In genomic region chr14:73000325-73000724, GRCm38 (mm10) we compare ENCODE assay signal across 9 mouse cellular contexts. TPM values are rescaled to one million over a fixed set of nuclear protein-coding genes. Genes with fewer than 3 reads are reported as not detected.
DNase-seq lines count a peak whose midpoint lies in the region; ATAC-seq and TF ChIP-seq lines count a peak whose summit lies in the region.
"Had no signal": no experiment of that assay in that cellular context is flagged by ENCODE, and none has a peak within 500 bp of the region (broad histone marks: within the 10 kb centered on the region; RNA-seq: fewer than 3 reads in every experiment).

No protein-coding gene starts in this region.

- in situ Hi-C loops in ES-E14 (cut with MboI; ENCODE audit: low sequenced_read_pairs in 2 of 2, unreplicated experiment in 2 of 2): no loop called here

- ATAC-seq in megakaryocyte progenitor cell, adult 5-6 weeks (replicated peaks; ENCODE audit: poor library complexity): peak; percentile 92

- H3K27me3 ChIP-seq in heart, adult 2 months (ENCODE audit: control insufficient read depth, insufficient read depth, low read length): no peaks in the 10 kb centered on the region
- H3K27me3 ChIP-seq in heart, embryonic 10.5 days (ENCODE audit: insufficient read depth, poor library complexity, severe bottlenecking): no peaks in the 10 kb centered on the region

- no peak for TF ChIP-seq POLR2A in heart, adult 2 months (IDR thresholded peaks at IDR 0.05; ENCODE audit: insufficient read depth, low read depth, low read length)

- H3K36me3 ChIP-seq in heart, adult 2 months (ENCODE audit: control insufficient read depth, insufficient read depth, low read length): no peaks in the 10 kb centered on the region
- H3K36me3 ChIP-seq in heart, embryonic 10.5 days: no peaks in the 10 kb centered on the region
- no peaks in the 10 kb centered on the region for H3K36me3 ChIP-seq in ES-E14 (ENCODE audit: control insufficient read depth, insufficient read depth, low read length, poor library complexity, severe bottlenecking)

- H3K4me1 ChIP-seq in heart, adult 2 months (ENCODE audit: control insufficient read depth, insufficient read depth, low read length): no peaks in the 10 kb centered on the region
- no peaks in the 10 kb centered on the region for H3K4me1 ChIP-seq in heart, embryonic 10.5 days
- H3K4me1 ChIP-seq in ES-E14 (ENCODE audit: control insufficient read depth in 2 of 2, insufficient read depth in 2 of 2, low read length in 2 of 2, poor library complexity in 1 of 2): no peaks in the 10 kb centered on the region

- DNase-seq in heart, adult 2 months: peak; percentile 60 to 74
- DNase-seq in heart, embryonic 10.5 days (ENCODE audit: low spot score): no peak
- DNase-seq in ES-E14 (ENCODE audit: low read depth, low spot score): peak; percentile 36
- DNase-seq in cerebellum, adult 8-10 months: peak; percentile 30
- peak; percentile 50 to 65 for DNase-seq in gastrocnemius, postnatal 36 days
- peak; percentile 22 for DNase-seq in layer of hippocampus, adult 9-11 months
- DNase-seq in spleen, postnatal 4 days (ENCODE audit: low spot score in 2 of 2): peak; percentile 29 to 79

- H3K4me3 ChIP-seq in heart, adult 2 months: no peak overlapping the region
- no peak overlapping the region for H3K4me3 ChIP-seq in heart, embryonic 10.5 days
- H3K4me3 ChIP-seq in ES-E14 (ENCODE audit: insufficient read depth in 1 of 2, low read depth in 1 of 2, low read length in 2 of 2, poor library complexity in 1 of 2, severe bottlenecking in 1 of 2): no peak overlapping the region

- H3K79me2 ChIP-seq in heart, adult 2 months (replicated peaks; ENCODE audit: control insufficient read depth, insufficient read depth, low read length): no peaks in the 10 kb centered on the region

- no peaks in the 10 kb centered on the region for H3K9me3 ChIP-seq in heart, embryonic 10.5 days
- no peaks in the 10 kb centered on the region for H3K9me3 ChIP-seq in ES-E14 (ENCODE audit: control insufficient read depth, insufficient read depth, low read depth, low read length)

- WGBS in heart, adult 2 months: 39% methylated on average over 10 of the region's 10 CpGs
- 55% methylated on average over 10 of the region's 10 CpGs for WGBS in heart, embryonic 10.5 days

- H3K27ac ChIP-seq in heart, adult 2 months: no peak overlapping the region
- H3K27ac ChIP-seq in heart, embryonic 10.5 days: no peak overlapping the region
- H3K27ac ChIP-seq in ES-E14 (ENCODE audit: insufficient read depth, low read depth, low read length, poor library complexity, severe bottlenecking): no peak overlapping the region
- H3K27ac ChIP-seq: macrophage had no signal

- no peak for TF ChIP-seq EP300 in heart, adult 2 months (IDR thresholded peaks at IDR 0.05; ENCODE audit: insufficient read depth, low read depth, low read length)

- no peak overlapping the region for H3K9ac ChIP-seq in heart, adult 2 months (ENCODE audit: low read depth, low read length)
- no peak overlapping the region for H3K9ac ChIP-seq in ES-E14 (ENCODE audit: insufficient read depth, low read depth, low read length, poor library complexity, severe bottlenecking)

- TF ChIP-seq CTCF in heart, adult 2 months (IDR thresholded peaks at IDR 0.05): peak; percentile 90

- intact Hi-C loops in heart, adult 2 months (cut with DNase I): loop anchor here (5.0 kb wide), 1 partner anchor 623 kb away; no protein-coding TSS in a partner anchor
- intact Hi-C loops in gastrocnemius, postnatal 36 days (cut with DNase I): loop anchor here (10.0 kb wide), 1 partner anchor 626 kb away; no protein-coding TSS in a partner anchor

TF ChIP-seq in ES-E14, 5 proteins besides CTCF, POLR2A, EP300 and RAD21:
- TF ChIP-seq ZNF384 (IDR thresholded peaks at IDR 0.05; ENCODE audit: low read depth, low read length) (peak; percentile 71), ZC3H11A (IDR thresholded peaks at IDR 0.05; ENCODE audit: borderline replicate concordance, low read depth, low read length) (0 out of 2 replicates have a peak, but pooled peaks have one; percentile 35), HCFC1 (IDR thresholded peaks at IDR 0.05; ENCODE audit: borderline replicate concordance, insufficient read depth, low read length) (no peak)

RNA-seq across cellular contexts. Expression of gene Cysltr2, which starts 48.6 kb away (rescaled TPM):
- under 1 TPM; 0.11 to 0.29 TPM for total RNA-seq in heart, adult 2 months (2021)
- 0.23 and 0.64 TPM in 2 replicates for polyA plus RNA-seq in heart, adult 2 months (2012; rRNA removed)
- polyA plus RNA-seq in heart, embryonic 10.5 days (2016; fragmentation: Nextera tagmentation; extraction: Ambion mirVana): 0.24 TPM in 1 of 2 replicates, not detected in the other
- total RNA-seq in ES-E14 (2012; rRNA removed): 2.9 and 7.6 TPM in 2 replicates
- not detected for total RNA-seq in gastrocnemius, postnatal 36 days (2021)
- 0.44 and 1.8 TPM in 2 replicates for total RNA-seq in megakaryocyte progenitor cell, adult 5-6 weeks (2015)
- total RNA-seq in megakaryocyte progenitor cell, adult 5-6 weeks (2017): 0.98 TPM in 1 of 2 replicates, not detected in the other
